Mouse (Mus musculus): ENCODE data around the gene Prmt8. TPM values are rescaled to one million over a fixed set of nuclear protein-coding genes. Genes with fewer than 3 reads are reported as not detected.

The Prmt8 gene
- polyA plus RNA-seq, 1 experiment from 2014 or later, result 20.3 TPM

DNA sequence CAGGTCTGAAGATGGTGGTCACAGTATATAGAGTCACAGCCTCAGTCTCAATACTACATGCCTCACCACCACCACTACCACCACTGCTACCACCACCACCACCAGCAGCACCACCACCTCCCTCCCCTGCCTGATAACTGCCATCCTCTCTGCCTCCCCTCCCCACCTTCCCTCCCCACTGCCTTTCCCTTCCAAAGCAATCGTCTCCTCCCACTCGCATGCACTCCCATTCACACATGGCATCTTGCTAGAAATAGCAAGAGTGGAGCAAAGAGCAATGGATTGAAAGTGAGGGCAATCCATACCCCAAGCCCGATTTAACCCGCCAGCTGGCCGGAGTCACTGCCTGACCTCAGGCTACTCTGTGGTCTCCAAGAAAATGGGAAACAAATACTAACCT is 3.7 kb downstream of the Prmt8 start:
- no peak for ATAC-seq
- Histone ChIP-seq H3K4me3 (peak overlapping the region; percentile 67; the same call in 1 of the 2 replicates), H3K36me3 (ENCODE audit: poor library complexity, severe bottlenecking) (no peaks in the 10 kb centered on the region), H3K27ac (no peak overlapping the region), H3K9ac (no peak overlapping the region), H3K4me2 (peak overlapping the region; percentile 96), H3K4me1 (peaks cover 42% of the 10 kb centered on the region), H3K9me3 (replicated peaks) (no peaks in the 10 kb centered on the region), H3K27me3 (peaks cover 51% of the 10 kb centered on the region)
- WGBS, result 51% methylated on average over 5 of the region's 5 CpGs

GRCm38 (mm10) chr6:127758264-127758663 is 11.0 kb downstream of the Prmt8 start:
- Histone ChIP-seq H3K27ac (peak overlapping the region; percentile 44; the same call in 1 of the 2 replicates), H3K36me3 (ENCODE audit: poor library complexity, severe bottlenecking) (no peaks in the 10 kb centered on the region), H3K9me3 (replicated peaks) (no peaks in the 10 kb centered on the region), H3K4me2 (no peak overlapping the region), H3K4me1 (peaks cover 33% of the 10 kb centered on the region), H3K27me3 (no peaks in the 10 kb centered on the region), H3K9ac (no peak overlapping the region), H3K4me3 (no peak overlapping the region)
- 51% methylated on average over 4 of the region's 4 CpGs for WGBS
- ATAC-seq, result peak; percentile 19

DNA sequence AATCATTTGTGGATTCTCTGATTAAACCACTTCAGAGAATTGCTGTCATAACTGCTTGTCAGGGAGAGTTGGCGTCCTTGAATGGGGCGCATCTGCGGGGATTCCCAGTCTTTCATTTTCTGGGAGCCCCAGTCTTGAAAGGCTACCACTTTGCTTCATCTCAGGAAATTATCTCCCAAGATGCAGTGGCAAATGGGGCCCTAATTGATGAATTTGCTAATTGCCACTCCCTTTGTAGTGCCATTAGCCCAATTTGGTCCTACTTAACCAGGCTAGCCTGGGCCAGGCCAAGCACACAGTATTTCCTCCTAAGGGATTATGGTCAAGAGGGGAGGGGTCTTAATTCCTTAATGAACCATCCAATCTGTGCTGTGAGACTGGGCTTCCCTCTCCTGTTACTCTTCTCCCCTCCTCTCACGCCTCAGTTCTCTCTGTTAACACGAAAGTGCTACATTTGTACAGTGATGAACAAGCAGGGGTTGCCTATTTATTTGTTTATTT is 11.6 kb downstream of the Prmt8 start:
- Histone ChIP-seq H3K4me1 (peaks cover 38% of the 10 kb centered on the region), H3K9ac (no peak overlapping the region), H3K9me3 (replicated peaks) (no peaks in the 10 kb centered on the region), H3K27ac (peak overlapping the region; percentile 19; the same call in 1 of the 2 replicates), H3K27me3 (no peaks in the 10 kb centered on the region), H3K4me2 (no peak overlapping the region), H3K36me3 (ENCODE audit: poor library complexity, severe bottlenecking) (no peaks in the 10 kb centered on the region), H3K4me3 (no peak overlapping the region)
- 33% methylated on average over 5 of the region's 5 CpGs for WGBS
- peak; percentile 72 for ATAC-seq

DNA sequence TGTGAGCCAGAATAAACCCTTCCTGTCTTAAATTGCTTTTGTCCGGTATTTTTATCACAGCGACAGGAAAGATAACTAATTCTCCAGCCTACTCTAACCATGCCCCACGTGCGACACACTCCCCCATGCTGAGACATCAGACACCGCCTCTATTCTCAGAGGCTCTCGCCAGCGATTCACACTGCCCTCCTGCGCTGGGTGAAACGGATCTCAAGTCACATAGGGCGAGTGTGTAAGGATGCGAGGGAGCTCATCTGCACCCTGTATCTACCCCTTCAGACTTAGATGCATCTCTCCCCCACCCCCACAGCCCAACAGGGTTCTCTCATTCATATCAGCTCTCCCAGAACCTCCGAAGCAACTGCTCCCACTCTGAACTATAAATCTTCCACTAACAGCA is 12.4 kb downstream of the Prmt8 start:
- Histone ChIP-seq H3K27ac (no peak overlapping the region), H3K4me2 (no peak overlapping the region), H3K4me3 (no peak overlapping the region), H3K9me3 (replicated peaks) (no peaks in the 10 kb centered on the region), H3K36me3 (ENCODE audit: poor library complexity, severe bottlenecking) (no peaks in the 10 kb centered on the region), H3K9ac (no peak overlapping the region), H3K4me1 (peaks cover 46% of the 10 kb centered on the region), H3K27me3 (no peaks in the 10 kb centered on the region)
- ATAC-seq, result no peak
- WGBS, result 44% methylated on average over 12 of the region's 12 CpGs

DNA sequence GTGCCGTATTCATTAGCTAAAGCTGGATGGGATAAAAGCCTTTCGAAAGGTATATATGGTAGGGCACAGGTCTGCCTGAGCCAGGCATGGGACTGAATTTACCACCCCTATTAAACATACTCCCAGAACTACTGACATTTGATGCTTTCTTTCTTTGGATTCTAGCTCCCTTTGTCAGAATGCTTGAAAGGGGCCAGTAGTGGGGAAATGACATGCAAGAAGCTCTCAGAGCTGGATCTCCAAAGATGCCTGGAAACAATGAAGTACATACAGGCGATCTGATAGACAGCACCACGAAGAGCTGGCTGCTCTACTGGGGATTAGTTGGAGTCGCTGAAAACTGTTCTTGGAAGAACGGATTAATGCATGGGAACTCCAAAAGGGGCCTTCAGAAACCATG is 16.0 kb downstream of the Prmt8 start:
- Histone ChIP-seq H3K27ac (no peak overlapping the region), H3K4me1 (peaks cover 44% of the 10 kb centered on the region), H3K9ac (no peak overlapping the region), H3K27me3 (no peaks in the 10 kb centered on the region), H3K9me3 (replicated peaks) (no peaks in the 10 kb centered on the region), H3K36me3 (ENCODE audit: poor library complexity, severe bottlenecking) (no peaks in the 10 kb centered on the region), H3K4me2 (no peak overlapping the region), H3K4me3 (no peak overlapping the region)
- ATAC-seq, result no peak
- 51% methylated on average over 6 of the region's 6 CpGs for WGBS

DNA sequence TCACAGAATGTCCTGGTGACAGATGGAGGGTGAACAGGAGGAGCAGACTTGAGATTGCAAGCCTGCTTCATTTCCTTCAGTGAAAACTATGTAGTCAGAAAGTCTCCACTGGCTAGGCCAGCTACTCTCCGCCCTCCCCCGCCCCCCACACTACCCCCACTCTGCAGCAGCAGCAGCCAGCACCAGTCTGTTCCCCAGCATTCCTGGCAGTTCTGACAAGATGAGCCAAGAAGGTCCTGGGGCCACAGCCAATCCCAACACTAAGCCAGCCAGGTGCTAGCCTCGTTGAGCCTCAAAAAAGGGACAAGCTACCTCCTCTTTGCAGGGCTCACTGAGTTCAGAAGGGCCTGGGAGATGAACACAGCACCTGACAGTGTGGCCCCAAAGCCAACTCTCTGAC is 16.6 kb downstream of the Prmt8 start:
- no peak for ATAC-seq
- Histone ChIP-seq H3K9me3 (replicated peaks) (no peaks in the 10 kb centered on the region), H3K27me3 (no peaks in the 10 kb centered on the region), H3K9ac (no peak overlapping the region), H3K4me2 (no peak overlapping the region), H3K36me3 (ENCODE audit: poor library complexity, severe bottlenecking) (no peaks in the 10 kb centered on the region), H3K27ac (no peak overlapping the region), H3K4me3 (no peak overlapping the region), H3K4me1 (peaks cover 39% of the 10 kb centered on the region)
- 60% methylated on average over 3 of the region's 3 CpGs for WGBS

DNA sequence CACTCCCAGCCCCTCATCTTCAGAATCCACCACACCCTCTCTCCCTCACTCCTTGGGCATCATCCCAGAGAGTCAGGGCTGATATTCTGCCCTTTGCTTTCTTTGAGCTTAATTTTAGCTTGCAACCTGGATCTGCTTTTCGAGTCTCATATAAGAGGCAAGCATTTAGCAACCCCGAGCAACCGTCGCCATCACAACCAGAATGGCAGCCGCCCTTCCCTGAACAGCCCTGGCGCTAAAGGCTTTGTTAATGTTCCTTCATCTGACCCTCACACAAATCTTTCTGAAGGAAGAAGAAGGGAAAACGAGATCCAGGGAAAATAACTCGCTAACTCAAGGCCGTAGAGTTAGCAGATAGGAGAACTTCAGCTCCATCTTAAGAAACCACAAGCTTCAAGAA is 17.8 kb downstream of the Prmt8 start:
- no peak overlapping the region for H3K4me3 ChIP-seq
- no peak overlapping the region for H3K27ac ChIP-seq
- H3K9ac ChIP-seq, result no peak overlapping the region
- H3K4me1 ChIP-seq, result peaks cover 27% of the 10 kb centered on the region
- H3K4me2 ChIP-seq, result no peak overlapping the region
- H3K36me3 ChIP-seq (ENCODE audit: poor library complexity, severe bottlenecking), result no peaks in the 10 kb centered on the region
- whole genome bisulfite sequencing, result 56% methylated on average over 9 of the region's 9 CpGs
- no peak for ATAC-seq
- no peaks in the 10 kb centered on the region for H3K9me3 ChIP-seq (replicated peaks)
- H3K27me3 ChIP-seq, result no peaks in the 10 kb centered on the region

- Histone ChIP-seq H3K9ac (no peak overlapping the region), H3K4me1 (peaks cover 25% of the 10 kb centered on the region), H3K4me2 (no peak overlapping the region), H3K36me3 (ENCODE audit: poor library complexity, severe bottlenecking) (no peaks in the 10 kb centered on the region), H3K27me3 (no peaks in the 10 kb centered on the region), H3K27ac (no peak overlapping the region), H3K9me3 (replicated peaks) (no peaks in the 10 kb centered on the region), H3K4me3 (no peak overlapping the region)
- ATAC-seq, result no peak
- WGBS, result 89% methylated on average over 8 of the region's 8 CpGs
Measured at GRCm38 (mm10) chr6:127748793-127749192, 20.5 kb downstream of the Prmt8 start.

GRCm38 (mm10) chr6:127742290-127742689 is 27.0 kb downstream of the Prmt8 start:
- 92% methylated on average over 12 of the region's 12 CpGs for WGBS
- Histone ChIP-seq H3K36me3 (ENCODE audit: poor library complexity, severe bottlenecking) (no peaks in the 10 kb centered on the region), H3K27ac (no peak overlapping the region), H3K9ac (no peak overlapping the region), H3K9me3 (replicated peaks) (no peaks in the 10 kb centered on the region), H3K4me3 (no peak overlapping the region), H3K4me1 (peaks cover 15% of the 10 kb centered on the region; the same call in 1 of the 2 replicates), H3K27me3 (no peaks in the 10 kb centered on the region), H3K4me2 (no peak overlapping the region)
- ATAC-seq, result no peak

DNA sequence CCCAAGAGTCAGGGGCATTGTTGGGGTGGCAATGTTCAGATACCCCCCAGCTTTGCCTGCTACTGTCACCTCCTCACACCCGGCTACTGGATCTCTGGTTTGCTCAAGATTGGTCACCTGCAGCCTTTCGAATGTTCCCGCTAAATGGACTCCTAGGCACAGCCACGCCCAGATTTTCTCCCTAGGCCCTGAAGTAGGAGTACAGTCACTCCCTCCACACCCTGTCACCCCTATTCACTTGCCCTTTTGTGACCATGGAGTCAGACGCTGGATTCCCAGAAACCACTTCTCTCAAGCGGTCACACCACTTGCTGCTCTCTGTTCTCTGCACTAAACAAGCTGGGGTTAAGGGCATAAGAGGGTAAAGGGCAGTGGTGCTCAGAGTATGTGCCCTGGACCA is 28.1 kb downstream of the Prmt8 start:
- Histone ChIP-seq H3K36me3 (ENCODE audit: poor library complexity, severe bottlenecking) (no peaks in the 10 kb centered on the region), H3K9ac (no peak overlapping the region), H3K27ac (no peak overlapping the region), H3K27me3 (no peaks in the 10 kb centered on the region), H3K4me1 (peaks cover 21% of the 10 kb centered on the region), H3K4me2 (no peak overlapping the region), H3K4me3 (no peak overlapping the region), H3K9me3 (replicated peaks) (no peaks in the 10 kb centered on the region)
- ATAC-seq, result no peak
- 87% methylated on average over 6 of the region's 6 CpGs for WGBS

GRCm38 (mm10) chr6:127740711-127741110 is 28.6 kb downstream of the Prmt8 start:
- Histone ChIP-seq H3K9me3 (replicated peaks) (no peaks in the 10 kb centered on the region), H3K9ac (no peak overlapping the region), H3K27ac (no peak overlapping the region; the same call in 1 of the 2 replicates), H3K4me3 (no peak overlapping the region), H3K4me1 (peaks cover 23% of the 10 kb centered on the region), H3K27me3 (no peaks in the 10 kb centered on the region), H3K4me2 (no peak overlapping the region), H3K36me3 (ENCODE audit: poor library complexity, severe bottlenecking) (no peaks in the 10 kb centered on the region)
- no peak for ATAC-seq
- WGBS, result 70% methylated on average over 9 of the region's 9 CpGs

DNA sequence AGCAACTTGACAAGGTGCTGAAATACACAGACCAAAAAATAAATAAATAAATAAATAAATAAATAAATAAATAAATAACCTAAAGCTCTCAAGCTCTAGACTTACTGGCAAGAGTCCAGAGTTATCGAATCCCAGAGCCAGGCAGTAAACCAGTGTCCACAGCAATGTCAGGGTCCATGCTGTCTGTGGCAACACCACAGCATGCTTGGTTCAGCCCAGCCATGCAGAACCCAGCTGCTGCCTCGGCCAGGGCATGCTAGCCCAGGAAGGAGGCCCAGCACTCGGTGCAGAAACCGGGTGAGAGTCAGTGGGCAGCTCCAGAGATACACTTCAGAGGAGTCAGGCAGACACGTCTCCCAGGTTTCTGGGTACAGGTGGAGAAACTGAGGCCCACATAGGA is 29.4 kb downstream of the Prmt8 start:
- no peaks in the 10 kb centered on the region for H3K9me3 ChIP-seq (replicated peaks)
- H3K36me3 ChIP-seq (ENCODE audit: poor library complexity, severe bottlenecking), result no peaks in the 10 kb centered on the region
- peaks cover 29% of the 10 kb centered on the region for H3K4me1 ChIP-seq
- no peak overlapping the region for H3K4me2 ChIP-seq
- WGBS, result 86% methylated on average over 5 of the region's 5 CpGs
- H3K27me3 ChIP-seq, result no peaks in the 10 kb centered on the region
- H3K9ac ChIP-seq, result no peak overlapping the region
- H3K27ac ChIP-seq, result no peak overlapping the region
- ATAC-seq, result no peak
- no peak overlapping the region for H3K4me3 ChIP-seq

Data from forebrain, embryonic 13.5 days (tissue).